Mouse (Mus musculus) olfactory bulb, adult 2 months (tissue): ENCODE measurements around the gene Gpd2.

ENCODE experiments used
- CTCF ChIP-seq: fragments of 200-500 bp; IDR thresholded peaks from 2 replicates; pipeline ENCODE4 v1.5.1; 2012; ENCODE audit warnings: low read depth, mild to moderate bottlenecking, low read length, moderate library complexity; ENCODE audit not compliant: insufficient read depth
- POLR2A ChIP-seq: fragments of 200-500 bp; IDR thresholded peaks from 2 replicates; pipeline ENCODE4 v1.6.1; 2012; ENCODE audit warnings: mild to moderate bottlenecking, low read depth, low read length, moderate library complexity; ENCODE audit not compliant: insufficient read depth

GRCm38 (mm10) chr2:57301539-57301938, 64.1 kb downstream of the Gpd2 start:
- TF ChIP-seq POLR2A (no peak), CTCF (no peak)
